Mouse (Mus musculus): ENCODE measurements around the gene Dis3l2. TPM values are rescaled to one million over a fixed set of nuclear protein-coding genes. Genes with fewer than 3 reads are reported as not detected.

The Dis3l2 gene
- polyA plus RNA-seq, 1 experiment from 2014 or later: 42.7 TPM

DNA sequence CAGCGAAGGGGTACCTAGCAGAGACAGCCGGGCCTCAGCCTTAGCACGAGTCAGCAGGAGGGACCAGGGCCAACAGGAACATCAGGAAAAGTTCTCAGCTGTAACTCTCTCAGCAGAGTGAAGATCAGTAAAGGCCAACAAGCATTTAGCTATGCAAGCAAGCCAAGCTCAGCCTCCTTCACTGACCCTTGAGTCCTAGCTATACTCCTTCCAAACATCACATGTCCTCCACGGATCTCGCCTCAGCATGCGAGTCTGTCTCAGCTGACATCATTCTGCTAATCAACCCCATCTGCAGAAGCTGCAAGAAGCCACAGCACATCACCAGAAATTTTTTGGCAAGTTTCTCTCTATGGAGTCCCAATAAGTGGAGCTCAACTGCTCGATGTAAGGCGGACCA, 370.2 kb downstream of the Dis3l2 start:
- no peak overlapping the region for H3K4me3 ChIP-seq (ENCODE audit: low read depth, low read length)
- no peak overlapping the region for H3K9ac ChIP-seq (ENCODE audit: low read depth, low read length)
- H3K27me3 ChIP-seq (ENCODE audit: control insufficient read depth, insufficient read depth, low read depth, low read length): no peaks in the 10 kb centered on the region
- 85% methylated on average over 8 of the region's 8 CpGs for WGBS
- no peaks in the 10 kb centered on the region for H3K9me3 ChIP-seq (replicated peaks; ENCODE audit: control insufficient read depth, low read length, poor library complexity, severe bottlenecking)
- H3K27ac ChIP-seq (ENCODE audit: low read length): no peak overlapping the region
- no peaks in the 10 kb centered on the region for H3K36me3 ChIP-seq (ENCODE audit: control insufficient read depth, insufficient read depth, low read length)
- ATAC-seq: no peak
- H3K4me2 ChIP-seq (ENCODE audit: low read length): no peak overlapping the region
- no peaks in the 10 kb centered on the region for H3K4me1 ChIP-seq (ENCODE audit: control insufficient read depth, insufficient read depth, low read length)

DNA sequence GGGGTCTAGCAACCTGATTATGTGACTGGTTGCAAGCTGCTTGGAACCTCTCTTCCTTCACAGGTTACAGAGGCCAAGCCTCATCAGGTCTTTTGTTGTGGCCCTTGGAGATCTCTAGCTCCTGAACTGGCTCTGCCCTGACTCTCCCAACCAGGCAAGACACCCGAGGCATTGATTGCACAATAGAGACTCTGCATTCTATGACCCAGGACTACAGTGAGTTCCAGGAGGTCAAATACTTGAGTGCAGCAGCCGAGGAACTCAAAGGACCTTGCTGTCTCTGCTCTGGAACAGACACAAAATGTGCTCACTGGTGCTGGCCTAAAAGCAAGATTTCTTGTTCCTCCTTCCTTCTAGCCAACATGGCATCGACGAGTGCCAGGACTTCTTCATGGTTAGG, 382.6 kb downstream of the Dis3l2 start:
- Histone ChIP-seq H3K27me3 (ENCODE audit: control insufficient read depth, insufficient read depth, low read depth, low read length) (no peaks in the 10 kb centered on the region), H3K27ac (ENCODE audit: low read length) (no peak overlapping the region), H3K4me3 (ENCODE audit: low read depth, low read length) (no peak overlapping the region), H3K9me3 (replicated peaks; ENCODE audit: control insufficient read depth, low read length, poor library complexity, severe bottlenecking) (0 out of 2 replicates have a peak, but pooled peaks cover 2% of the 10 kb centered on the region), H3K9ac (ENCODE audit: low read depth, low read length) (no peak overlapping the region), H3K4me2 (ENCODE audit: low read length) (no peak overlapping the region), H3K4me1 (ENCODE audit: control insufficient read depth, insufficient read depth, low read length) (no peaks in the 10 kb centered on the region), H3K36me3 (ENCODE audit: control insufficient read depth, insufficient read depth, low read length) (no peaks in the 10 kb centered on the region)
- WGBS: 76% methylated on average over 4 of the region's 4 CpGs
- no peak for ATAC-seq

DNA sequence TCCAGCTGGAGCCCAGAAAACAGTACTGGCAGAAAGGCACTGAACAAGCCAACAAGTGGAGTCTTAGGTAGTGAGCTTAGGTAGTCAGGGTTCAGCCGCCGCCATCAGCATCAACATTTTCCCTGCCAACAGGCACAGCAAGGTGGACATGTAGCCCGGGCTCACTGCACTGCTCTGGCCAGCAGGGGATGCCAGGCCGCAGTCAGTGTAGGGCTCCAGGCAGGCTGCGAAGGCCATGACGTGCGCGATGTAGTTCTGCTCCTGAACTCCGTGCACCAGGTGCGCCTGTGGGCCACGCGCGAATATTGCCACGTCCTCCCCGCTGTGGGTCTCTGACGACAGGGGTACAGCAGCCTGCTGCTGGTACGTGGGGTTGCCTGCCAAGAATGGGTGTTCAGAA, 383.4 kb downstream of the Dis3l2 start:
- Histone ChIP-seq H3K9me3 (replicated peaks; ENCODE audit: control insufficient read depth, low read length, poor library complexity, severe bottlenecking) (0 out of 2 replicates have a peak, but pooled peaks cover 2% of the 10 kb centered on the region), H3K27ac (ENCODE audit: low read length) (no peak overlapping the region), H3K27me3 (ENCODE audit: control insufficient read depth, insufficient read depth, low read depth, low read length) (no peaks in the 10 kb centered on the region), H3K4me3 (ENCODE audit: low read depth, low read length) (no peak overlapping the region), H3K4me2 (ENCODE audit: low read length) (no peak overlapping the region), H3K4me1 (ENCODE audit: control insufficient read depth, insufficient read depth, low read length) (no peaks in the 10 kb centered on the region), H3K9ac (ENCODE audit: low read depth, low read length) (no peak overlapping the region), H3K36me3 (ENCODE audit: control insufficient read depth, insufficient read depth, low read length) (no peaks in the 10 kb centered on the region)
- no peak for ATAC-seq
- WGBS: 63% methylated on average over 17 of the region's 17 CpGs

DNA sequence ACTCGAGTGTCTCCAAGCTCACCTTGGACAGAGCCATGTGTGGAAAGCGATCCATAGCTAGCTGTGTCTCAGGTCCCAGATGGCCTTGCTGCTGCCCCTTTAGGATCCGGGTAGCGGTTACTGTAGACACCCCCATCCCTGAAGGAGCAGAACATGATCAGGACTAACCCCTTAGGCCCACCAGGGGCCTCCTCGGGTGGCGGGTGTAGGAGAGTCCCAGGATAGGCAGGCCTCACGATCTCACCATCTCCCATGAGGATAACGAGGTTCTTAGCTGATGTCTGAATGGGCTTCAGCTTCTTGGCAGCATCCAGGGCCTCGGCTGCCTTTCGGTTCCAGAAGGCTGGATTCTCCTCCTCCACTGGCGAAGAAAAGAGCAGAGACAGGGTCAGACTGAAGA, 385.6 kb downstream of the Dis3l2 start:
- 89% methylated on average over 11 of the region's 11 CpGs for WGBS
- Histone ChIP-seq H3K9ac (ENCODE audit: low read depth, low read length) (no peak overlapping the region), H3K4me3 (ENCODE audit: low read depth, low read length) (no peak overlapping the region), H3K4me1 (ENCODE audit: control insufficient read depth, insufficient read depth, low read length) (no peaks in the 10 kb centered on the region), H3K36me3 (ENCODE audit: control insufficient read depth, insufficient read depth, low read length) (no peaks in the 10 kb centered on the region), H3K27ac (ENCODE audit: low read length) (no peak overlapping the region), H3K27me3 (ENCODE audit: control insufficient read depth, insufficient read depth, low read depth, low read length) (no peaks in the 10 kb centered on the region), H3K4me2 (ENCODE audit: low read length) (no peak overlapping the region), H3K9me3 (replicated peaks; ENCODE audit: control insufficient read depth, low read length, poor library complexity, severe bottlenecking) (0 out of 2 replicates have a peak, but pooled peaks cover 2% of the 10 kb centered on the region)
- no peak for ATAC-seq

DNA sequence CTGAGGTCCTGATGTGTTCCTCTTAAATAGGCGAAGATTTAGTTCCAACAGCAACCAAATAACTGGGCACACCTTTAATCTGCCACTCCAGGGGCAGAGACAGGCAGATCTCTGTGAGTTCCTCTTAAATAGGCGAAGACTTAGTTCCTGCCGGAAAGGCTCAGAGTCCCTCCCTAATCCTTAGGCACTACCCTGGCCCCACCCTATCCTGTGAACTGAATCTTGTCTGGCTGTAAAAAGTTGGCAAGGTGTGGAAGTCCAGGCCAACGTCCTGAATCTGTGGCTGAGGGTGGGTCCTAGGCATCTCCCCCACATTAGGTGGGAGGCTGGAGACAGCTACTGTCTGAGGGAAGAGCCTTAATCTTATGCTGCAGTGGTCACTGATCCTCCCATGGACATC, 386.2 kb downstream of the Dis3l2 start, which contains the start of gene Alppl2:
TSS of gene Alppl2 (minus strand) at position 101 of the 400 bp plus-strand sequence.
- Histone ChIP-seq H3K36me3 (ENCODE audit: control insufficient read depth, insufficient read depth, low read length) (no peaks in the 10 kb centered on the region), H3K27me3 (ENCODE audit: control insufficient read depth, insufficient read depth, low read depth, low read length) (no peaks in the 10 kb centered on the region), H3K4me1 (ENCODE audit: control insufficient read depth, insufficient read depth, low read length) (no peaks in the 10 kb centered on the region), H3K9ac (ENCODE audit: low read depth, low read length) (no peak within 1 kb of the TSS), H3K4me3 (ENCODE audit: low read depth, low read length) (no peak within 1 kb of the TSS), H3K4me2 (ENCODE audit: low read length) (no peak within 1 kb of the TSS), H3K9me3 (replicated peaks; ENCODE audit: control insufficient read depth, low read length, poor library complexity, severe bottlenecking) (0 out of 2 replicates have a peak, but pooled peaks cover 2% of the 10 kb centered on the region), H3K27ac (ENCODE audit: low read length) (no peak within 1 kb of the TSS)
- no peak for ATAC-seq
- 84% methylated on average over 4 of the region's 4 CpGs for WGBS

DNA sequence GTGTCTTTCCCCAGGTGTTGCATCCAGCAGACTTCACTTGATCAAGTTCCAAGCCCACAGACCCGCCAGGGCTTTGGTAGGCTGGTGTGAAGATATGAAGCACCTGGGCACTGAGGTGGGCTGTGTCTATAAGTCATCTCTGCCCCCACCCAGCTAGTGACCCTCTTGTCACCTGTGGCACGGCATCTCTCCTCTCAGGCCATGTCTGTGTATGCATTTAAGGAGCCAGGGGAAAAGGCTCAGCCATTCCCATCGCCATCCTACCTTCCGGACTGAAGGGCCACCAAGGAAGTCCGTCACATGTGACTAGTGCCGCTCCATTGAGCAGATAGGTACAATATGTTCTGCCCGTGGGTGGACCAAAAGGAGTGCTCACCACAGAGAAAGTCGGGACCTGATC, 392.0 kb downstream of the Dis3l2 start:
- ATAC-seq: no peak
- no peaks in the 10 kb centered on the region for H3K9me3 ChIP-seq (replicated peaks; ENCODE audit: control insufficient read depth, low read length, poor library complexity, severe bottlenecking)
- no peak overlapping the region for H3K4me3 ChIP-seq (ENCODE audit: low read depth, low read length)
- H3K9ac ChIP-seq (ENCODE audit: low read depth, low read length): no peak overlapping the region
- no peak overlapping the region for H3K27ac ChIP-seq (ENCODE audit: low read length)
- H3K4me2 ChIP-seq (ENCODE audit: low read length): no peak overlapping the region
- no peaks in the 10 kb centered on the region; the same call in 1 of the 2 replicates for H3K27me3 ChIP-seq (ENCODE audit: control insufficient read depth, insufficient read depth, low read depth, low read length)
- no peaks in the 10 kb centered on the region for H3K36me3 ChIP-seq (ENCODE audit: control insufficient read depth, insufficient read depth, low read length)
- 78% methylated on average over 8 of the region's 8 CpGs for WGBS
- no peaks in the 10 kb centered on the region for H3K4me1 ChIP-seq (ENCODE audit: control insufficient read depth, insufficient read depth, low read length)

DNA sequence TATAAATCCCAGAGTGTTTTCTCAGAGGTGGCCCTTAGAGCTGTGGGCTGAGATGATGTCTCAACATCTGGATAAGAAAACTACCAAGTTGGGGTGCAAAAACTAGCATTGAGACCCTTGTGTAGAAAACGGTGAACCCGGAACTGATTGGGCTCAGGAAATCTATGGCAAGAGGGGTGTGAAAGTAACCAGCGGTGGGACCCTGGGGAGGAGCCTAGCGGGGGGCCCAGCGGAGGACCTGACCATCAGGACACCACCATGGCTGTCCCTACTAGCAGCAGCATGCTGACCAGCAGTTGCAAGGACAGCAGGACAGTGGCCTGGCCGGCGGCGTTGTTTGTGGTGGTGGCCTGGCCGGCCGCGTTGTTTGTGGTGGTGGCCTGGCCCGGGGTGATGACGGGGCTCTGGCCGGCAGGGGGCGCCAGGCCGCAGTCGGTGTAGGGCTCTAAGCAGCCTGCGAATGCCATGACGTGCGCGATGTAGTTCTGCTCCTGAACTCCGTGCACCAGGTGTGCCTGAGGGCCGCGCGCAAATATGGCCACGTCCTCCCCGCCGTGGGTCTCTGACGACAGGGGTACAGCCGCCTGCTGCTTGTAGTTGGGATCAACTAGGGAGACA, 394.9 kb downstream of the Dis3l2 start:
- Histone ChIP-seq H3K9ac (ENCODE audit: low read depth, low read length) (no peak overlapping the region), H3K27me3 (ENCODE audit: control insufficient read depth, insufficient read depth, low read depth, low read length) (no peaks in the 10 kb centered on the region; the same call in 1 of the 2 replicates), H3K4me2 (ENCODE audit: low read length) (peak overlapping the region; percentile 13; the same call in 1 of the 2 replicates), H3K27ac (ENCODE audit: low read length) (no peak overlapping the region), H3K9me3 (replicated peaks; ENCODE audit: control insufficient read depth, low read length, poor library complexity, severe bottlenecking) (no peaks in the 10 kb centered on the region), H3K4me3 (ENCODE audit: low read depth, low read length) (no peak overlapping the region), H3K36me3 (ENCODE audit: control insufficient read depth, insufficient read depth, low read length) (no peaks in the 10 kb centered on the region), H3K4me1 (ENCODE audit: control insufficient read depth, insufficient read depth, low read length) (no peaks in the 10 kb centered on the region)
- 15% methylated on average over 30 of the region's 30 CpGs for whole genome bisulfite sequencing
- peak; percentile 51; the same call in 1 of the 2 replicates for ATAC-seq

Other genes starting within 250 kb of the Dis3l2 start
- gene Ptma, start 177.1 kb upstream of the Dis3l2 start, polyA plus RNA-seq (2015; fragmentation: Nextera tagmentation; extraction: Ambion mirVana): 1,375 and 1,671 TPM in 2 replicates
- 105 and 109 TPM in 2 replicates for gene Pde6d, start 121.2 kb upstream of the Dis3l2 start, polyA plus RNA-seq (2015; fragmentation: Nextera tagmentation; extraction: Ambion mirVana)
- gene Cops7b, start 120.9 kb upstream of the Dis3l2 start, polyA plus RNA-seq (2015; fragmentation: Nextera tagmentation; extraction: Ambion mirVana): 63.0 and 64.9 TPM in 2 replicates
- 3.8 and 4.2 TPM in 2 replicates for gene Nppc, start 33.2 kb upstream of the Dis3l2 start, polyA plus RNA-seq (2015; fragmentation: Nextera tagmentation; extraction: Ambion mirVana)

All from midbrain, embryonic 16.5 days (tissue).